Mouse (Mus musculus): ENCODE measurements around the gene Smpd1. TPM values are rescaled to one million over a fixed set of nuclear protein-coding genes. Genes with fewer than 3 reads are reported as not detected.

Smpd1 gene
- polyA plus RNA-seq, 1 experiment from 2014 or later = 95.9 TPM

- peaks cover 58% of the 10 kb centered on the region for H3K36me3 ChIP-seq (replicated peaks; ENCODE audit: control insufficient read depth, insufficient read depth)
- DNase-seq (ENCODE audit: low spot score) (peak; percentile 32), ATAC-seq (ENCODE audit: low FRiP score) (peak; percentile 60)
- WGBS = 10% methylated on average over 12 of the region's 12 CpGs
- no peaks in the 10 kb centered on the region for H3K9me3 ChIP-seq (ENCODE audit: control insufficient read depth, low read length)
- H3K9ac ChIP-seq = peak overlapping the region; percentile 41
- H3K4me2 ChIP-seq (replicated peaks) = peak overlapping the region; percentile 48
- no peaks in the 10 kb centered on the region for H3K27me3 ChIP-seq (ENCODE audit: control insufficient read depth, insufficient read depth, low read length)
- H3K27ac ChIP-seq = peak overlapping the region; percentile 79
- H3K4me3 ChIP-seq (replicated peaks; ENCODE audit: low read length) = peak overlapping the region; percentile 18
- H3K4me1 ChIP-seq (replicated peaks; ENCODE audit: control insufficient read depth, insufficient read depth, low read length) = peaks cover 42% of the 10 kb centered on the region
Observed at GRCm38 (mm10) chr7:105569512-105570496, 15.6 kb downstream of the Smpd1 start.

GRCm38 (mm10) chr7:105570756-105571155, 16.6 kb downstream of the Smpd1 start:
- H3K36me3 ChIP-seq (replicated peaks; ENCODE audit: control insufficient read depth, insufficient read depth) = peaks cover 49% of the 10 kb centered on the region
- no peak for DNase-seq (ENCODE audit: low spot score)
- WGBS = 77% methylated on average over 4 of the region's 4 CpGs
- no peak for ATAC-seq (ENCODE audit: low FRiP score)
- peaks cover 44% of the 10 kb centered on the region for H3K4me1 ChIP-seq (replicated peaks; ENCODE audit: control insufficient read depth, insufficient read depth, low read length)
- H3K9me3 ChIP-seq (ENCODE audit: control insufficient read depth, low read length) = no peaks in the 10 kb centered on the region
- peak overlapping the region; percentile 48 for H3K4me2 ChIP-seq (replicated peaks)
- H3K27me3 ChIP-seq (ENCODE audit: control insufficient read depth, insufficient read depth, low read length) = no peaks in the 10 kb centered on the region
- no peak overlapping the region; the same call in 1 of the 2 replicates for H3K9ac ChIP-seq
- H3K4me3 ChIP-seq (replicated peaks; ENCODE audit: low read length) = no peak overlapping the region
- H3K27ac ChIP-seq = no peak overlapping the region

GRCm38 (mm10) chr7:105572949-105573348, 18.8 kb downstream of the Smpd1 start:
- peaks cover 27% of the 10 kb centered on the region for H3K36me3 ChIP-seq (replicated peaks; ENCODE audit: control insufficient read depth, insufficient read depth)
- 93% methylated on average over 8 of the region's 8 CpGs for WGBS
- H3K27ac ChIP-seq = no peak overlapping the region
- no peak overlapping the region for H3K4me2 ChIP-seq (replicated peaks)
- ATAC-seq (ENCODE audit: low FRiP score) = no peak
- H3K4me3 ChIP-seq (replicated peaks; ENCODE audit: low read length) = no peak overlapping the region
- H3K9ac ChIP-seq = no peak overlapping the region
- no peaks in the 10 kb centered on the region for H3K27me3 ChIP-seq (ENCODE audit: control insufficient read depth, insufficient read depth, low read length)
- H3K9me3 ChIP-seq (ENCODE audit: control insufficient read depth, low read length) = no peaks in the 10 kb centered on the region
- H3K4me1 ChIP-seq (replicated peaks; ENCODE audit: control insufficient read depth, insufficient read depth, low read length) = peaks cover 46% of the 10 kb centered on the region
- no peak for DNase-seq (ENCODE audit: low spot score)

GRCm38 (mm10) chr7:105574537-105574936, 20.4 kb downstream of the Smpd1 start:
- DNase-seq (ENCODE audit: low spot score) = no peak
- H3K27me3 ChIP-seq (ENCODE audit: control insufficient read depth, insufficient read depth, low read length) = no peaks in the 10 kb centered on the region
- H3K4me2 ChIP-seq (replicated peaks) = no peak overlapping the region
- H3K9ac ChIP-seq = no peak overlapping the region
- H3K9me3 ChIP-seq (ENCODE audit: control insufficient read depth, low read length) = no peaks in the 10 kb centered on the region
- H3K4me1 ChIP-seq (replicated peaks; ENCODE audit: control insufficient read depth, insufficient read depth, low read length) = peaks cover 45% of the 10 kb centered on the region
- no peak overlapping the region for H3K27ac ChIP-seq
- peaks cover 25% of the 10 kb centered on the region for H3K36me3 ChIP-seq (replicated peaks; ENCODE audit: control insufficient read depth, insufficient read depth)
- 80% methylated on average over 4 of the region's 4 CpGs for WGBS
- no peak overlapping the region for H3K4me3 ChIP-seq (replicated peaks; ENCODE audit: low read length)
- no peak for ATAC-seq (ENCODE audit: low FRiP score)

- peaks cover 36% of the 10 kb centered on the region for H3K4me1 ChIP-seq (replicated peaks; ENCODE audit: control insufficient read depth, insufficient read depth, low read length)
- WGBS = 88% methylated on average over 3 of the region's 3 CpGs
Observed at GRCm38 (mm10) chr7:105576166-105576748, 22.1 kb downstream of the Smpd1 start.

GRCm38 (mm10) chr7:105577377-105577871, 23.3 kb downstream of the Smpd1 start:
- peaks cover 21% of the 10 kb centered on the region for H3K36me3 ChIP-seq (replicated peaks; ENCODE audit: control insufficient read depth, insufficient read depth)
- no peak overlapping the region for H3K4me2 ChIP-seq (replicated peaks)
- ATAC-seq (ENCODE audit: low FRiP score) (no peak), DNase-seq (ENCODE audit: low spot score) (no peak)
- H3K9me3 ChIP-seq (ENCODE audit: control insufficient read depth, low read length) = no peaks in the 10 kb centered on the region
- no peak overlapping the region for H3K27ac ChIP-seq
- no peak overlapping the region for H3K4me3 ChIP-seq (replicated peaks; ENCODE audit: low read length)
- WGBS = 92% methylated on average over 6 of the region's 6 CpGs
- H3K27me3 ChIP-seq (ENCODE audit: control insufficient read depth, insufficient read depth, low read length) = no peaks in the 10 kb centered on the region
- H3K9ac ChIP-seq = no peak overlapping the region
- H3K4me1 ChIP-seq (replicated peaks; ENCODE audit: control insufficient read depth, insufficient read depth, low read length) = peaks cover 35% of the 10 kb centered on the region

More at GRCm38 (mm10) chr7:105576166-105576748, 22.1 kb downstream of the Smpd1 start:
- DNase-seq (ENCODE audit: low spot score) = no peak
- Histone ChIP-seq H3K27me3 (ENCODE audit: control insufficient read depth, insufficient read depth, low read length) (no peaks in the 10 kb centered on the region), H3K4me3 (replicated peaks; ENCODE audit: low read length) (no peak overlapping the region), H3K27ac (no peak overlapping the region), H3K9me3 (ENCODE audit: control insufficient read depth, low read length) (no peaks in the 10 kb centered on the region), H3K9ac (no peak overlapping the region), H3K4me2 (replicated peaks) (no peak overlapping the region), H3K36me3 (replicated peaks; ENCODE audit: control insufficient read depth, insufficient read depth) (peaks cover 25% of the 10 kb centered on the region)
- ATAC-seq (ENCODE audit: low FRiP score) = no peak

- H3K27me3 ChIP-seq (ENCODE audit: control insufficient read depth, insufficient read depth, low read length) = no peaks in the 10 kb centered on the region
- H3K9ac ChIP-seq = no peak overlapping the region
- no peaks in the 10 kb centered on the region for H3K9me3 ChIP-seq (ENCODE audit: control insufficient read depth, low read length)
- peaks cover 35% of the 10 kb centered on the region for H3K4me1 ChIP-seq (replicated peaks; ENCODE audit: control insufficient read depth, insufficient read depth, low read length)
- peaks cover 10% of the 10 kb centered on the region for H3K36me3 ChIP-seq (replicated peaks; ENCODE audit: control insufficient read depth, insufficient read depth)
- no peak overlapping the region for H3K4me3 ChIP-seq (replicated peaks; ENCODE audit: low read length)
- WGBS = 83% methylated on average over 2 of the region's 2 CpGs
- H3K4me2 ChIP-seq (replicated peaks) = peak overlapping the region; percentile 84; the same call in 1 of the 2 replicates
- no peak overlapping the region for H3K27ac ChIP-seq
- DNase-seq (ENCODE audit: low spot score) (no peak), ATAC-seq (ENCODE audit: low FRiP score) (no peak)
Observed at GRCm38 (mm10) chr7:105578481-105578880, 24.3 kb downstream of the Smpd1 start.

GRCm38 (mm10) chr7:105580627-105581089, 26.5 kb downstream of the Smpd1 start:
- no peaks in the 10 kb centered on the region for H3K9me3 ChIP-seq (ENCODE audit: control insufficient read depth, low read length)
- peak; percentile 62 for ATAC-seq (ENCODE audit: low FRiP score)
- DNase-seq (ENCODE audit: low spot score) = peak; percentile 64
- WGBS = 0% methylated on average over 14 of the region's 22 CpGs
- H3K9ac ChIP-seq = peak overlapping the region; percentile 82
- H3K4me1 ChIP-seq (replicated peaks; ENCODE audit: control insufficient read depth, insufficient read depth, low read length) = peaks cover 28% of the 10 kb centered on the region
- H3K27me3 ChIP-seq (ENCODE audit: control insufficient read depth, insufficient read depth, low read length) = no peaks in the 10 kb centered on the region
- H3K4me2 ChIP-seq (replicated peaks) = peak overlapping the region; percentile 84
- H3K27ac ChIP-seq = peak overlapping the region; percentile 97
- peak overlapping the region; percentile 54 for H3K4me3 ChIP-seq (replicated peaks; ENCODE audit: low read length)
- no peaks in the 10 kb centered on the region for H3K36me3 ChIP-seq (replicated peaks; ENCODE audit: control insufficient read depth, insufficient read depth)

- peak; percentile 86 for DNase-seq (ENCODE audit: low spot score)
- peak within 1 kb of the TSS; percentile 54 for H3K4me3 ChIP-seq (replicated peaks; ENCODE audit: low read length)
- H3K27ac ChIP-seq = peak within 1 kb of the TSS; percentile 97
- no peaks in the 10 kb centered on the region for H3K36me3 ChIP-seq (replicated peaks; ENCODE audit: control insufficient read depth, insufficient read depth)
- H3K27me3 ChIP-seq (ENCODE audit: control insufficient read depth, insufficient read depth, low read length) = no peaks in the 10 kb centered on the region
- ATAC-seq (ENCODE audit: low FRiP score) = peak; percentile 93
- peak within 1 kb of the TSS; percentile 84 for H3K4me2 ChIP-seq (replicated peaks)
- WGBS = 0% methylated on average over 43 of the region's 54 CpGs
- H3K4me1 ChIP-seq (replicated peaks; ENCODE audit: control insufficient read depth, insufficient read depth, low read length) = peaks cover 28% of the 10 kb centered on the region
- H3K9ac ChIP-seq = peak within 1 kb of the TSS; percentile 82
- no peaks in the 10 kb centered on the region for H3K9me3 ChIP-seq (ENCODE audit: control insufficient read depth, low read length)
Observed at GRCm38 (mm10) chr7:105581094-105581703, 27.0 kb downstream of the Smpd1 start, which contains the start of gene Apbb1. Gene Apbb1 (minus strand): TSS chr7:105581653.
